Mouse (Mus musculus) layer of hippocampus, adult 18-20 months (tissue): ENCODE measurements around the gene Evi2b. TPM values are rescaled to one million over a fixed set of nuclear protein-coding genes. Genes with fewer than 3 reads are reported as not detected.
A peak's percentile ranks its signal among the peaks of the same experiment; 100 is the strongest.

Experiments used
- DNase-seq, 2 experiments: peaks; one replicate each; pipeline ENCODE4 v3.0.0; 2022; ENCODE audit warnings: low spot score in 2 of 2
- total RNA-seq, 2 experiments: library from RNA; stranded (reverse); gene quantifications; 2 replicates each; pipeline ENCODE4 v1.2.3; 2021

Gene Evi2b
- total RNA-seq, 2 experiments from 2014 or later, result 0.41 to 0.54 TPM

DNA sequence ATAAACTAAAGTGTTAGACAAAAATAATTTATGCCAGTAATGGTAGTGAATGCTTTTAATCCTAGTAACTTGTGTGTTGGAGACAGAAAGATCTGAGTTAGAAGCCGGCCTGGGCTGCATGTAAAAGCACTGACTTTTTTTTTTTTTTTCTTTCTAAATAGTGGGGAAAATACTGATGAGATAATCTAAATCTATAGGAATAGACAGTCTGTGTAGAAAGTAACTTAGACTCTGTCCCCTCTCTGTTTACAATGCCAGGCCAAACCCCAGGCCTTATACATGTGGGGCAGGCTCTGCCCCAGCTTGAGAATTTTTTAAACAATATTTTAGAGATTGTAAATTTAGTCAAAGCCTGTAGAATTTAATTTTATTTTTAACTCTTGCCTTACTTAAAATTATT lies 618 bp downstream of the Evi2b start:
- no peak for DNase-seq

DNA sequence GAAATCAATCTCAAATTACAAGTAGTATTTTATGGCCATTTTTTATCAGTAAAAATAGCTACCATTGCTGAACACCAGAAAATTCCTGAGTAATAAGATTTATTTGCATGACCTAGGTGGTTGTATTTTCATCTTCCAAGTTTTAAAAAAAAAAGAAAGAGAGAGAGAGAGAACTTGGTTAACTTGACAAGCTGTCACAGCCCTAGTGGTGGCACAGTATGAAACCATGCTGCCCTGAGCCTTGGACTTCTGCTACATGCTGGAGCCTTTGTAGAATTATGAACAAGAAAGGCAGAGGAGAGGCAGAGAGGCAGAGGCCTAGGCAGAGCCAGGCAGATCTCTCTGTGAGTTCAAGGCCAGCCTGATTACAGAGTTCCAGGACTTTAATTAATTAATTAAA lies 1.6 kb downstream of the Evi2b start:
- no peak for DNase-seq

DNA sequence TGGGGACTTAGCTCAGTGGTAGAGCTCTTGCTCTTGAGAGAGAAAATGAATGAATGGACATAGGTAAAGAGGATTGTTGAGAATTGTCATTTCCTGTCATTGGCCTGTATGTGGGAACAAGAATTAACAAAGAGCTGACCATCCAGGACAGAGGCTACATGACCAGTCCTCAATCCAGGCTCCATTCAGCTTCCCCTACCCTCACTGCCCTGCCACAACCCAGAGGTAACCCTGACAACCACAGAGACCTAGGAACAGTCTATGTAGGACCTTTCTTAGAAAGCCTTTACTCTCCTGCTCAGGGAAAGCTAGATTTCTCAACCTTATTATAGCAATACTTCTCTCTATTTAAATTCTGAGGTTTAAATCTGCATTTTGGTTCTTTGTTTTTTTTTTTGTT lies 2.8 kb downstream of the Evi2b start:
- DNase-seq, result no peak

DNA sequence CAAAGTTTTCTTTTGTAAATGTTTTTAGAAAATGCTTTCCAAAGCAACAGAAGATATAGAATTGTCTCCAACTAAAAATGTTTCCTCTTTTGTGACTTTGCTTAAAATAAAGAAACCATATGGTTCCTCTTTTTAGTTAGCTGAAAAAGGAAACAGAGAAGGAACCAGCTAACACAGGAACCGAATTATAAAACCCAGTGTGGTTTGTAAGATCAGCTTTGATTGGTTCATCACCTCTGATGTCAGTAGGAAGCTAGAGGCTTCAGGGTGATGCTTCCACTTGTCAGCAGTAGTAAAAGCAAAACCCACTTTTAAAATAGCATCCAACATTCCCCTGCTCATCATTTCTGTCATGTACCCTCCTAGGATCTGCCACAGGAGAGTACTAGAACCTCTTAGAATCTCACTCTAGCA lies 3.7 kb downstream of the Evi2b start:
- peak in 1 of 2 experiments; percentile 53 for DNase-seq

DNA sequence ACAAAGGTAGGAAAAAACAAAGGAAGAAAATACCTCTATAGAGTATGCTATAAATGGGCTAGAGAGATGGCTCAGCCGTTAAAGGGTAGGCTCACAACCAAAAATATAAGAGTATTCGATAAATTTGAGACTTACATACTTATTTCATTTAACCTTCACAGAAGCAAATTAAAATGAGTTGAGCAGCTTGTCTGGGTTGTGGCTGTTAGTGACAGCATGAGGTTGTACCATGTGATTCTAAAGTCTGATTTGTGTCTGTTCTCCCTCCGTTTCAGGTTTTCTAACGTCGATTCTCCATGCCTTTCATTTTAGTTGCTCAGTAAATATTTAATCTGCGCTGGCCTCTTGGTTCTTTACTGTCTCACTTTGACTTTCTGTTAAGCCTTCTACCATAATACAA lies 4.3 kb downstream of the Evi2b start:
- no peak for DNase-seq

DNA sequence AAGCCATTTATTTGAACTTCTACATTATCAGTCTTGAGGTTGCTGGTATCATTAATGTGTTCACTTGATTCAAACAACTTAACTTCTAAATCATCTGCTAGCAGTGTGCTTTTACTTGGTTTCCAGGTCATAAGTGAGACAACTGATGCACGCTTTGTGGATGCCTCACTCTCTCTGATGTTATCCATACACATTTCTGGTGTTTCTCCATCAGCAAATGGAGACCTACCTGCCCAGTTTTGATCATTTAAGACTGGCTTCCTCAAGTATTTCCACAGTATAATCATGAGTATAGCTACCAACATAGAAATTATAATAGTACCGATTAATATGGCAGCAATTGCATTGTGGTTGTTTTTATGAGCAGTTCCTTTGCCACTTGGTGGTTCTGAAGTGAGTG lies 7.8 kb downstream of the Evi2b start:
- no peak for DNase-seq

DNA sequence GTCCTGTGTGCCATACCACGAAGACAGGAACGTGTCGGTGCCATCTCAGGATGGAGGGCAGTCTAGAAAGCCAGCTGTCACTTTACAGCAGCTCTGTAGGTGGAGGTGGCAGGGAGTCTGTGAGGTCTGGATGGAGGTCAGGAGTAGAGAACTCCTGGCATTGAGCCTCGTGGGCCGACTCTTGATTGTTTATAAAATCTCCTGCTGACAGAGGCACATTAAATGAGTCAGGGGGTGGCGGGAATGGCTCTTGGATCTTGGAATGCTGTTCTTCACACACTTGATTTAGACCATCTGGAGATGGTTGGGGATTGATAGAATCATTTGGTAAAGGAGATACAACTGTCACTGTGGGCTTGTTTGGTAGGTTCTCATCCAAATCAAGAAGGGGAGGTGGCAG lies 8.2 kb downstream of the Evi2b start:
- DNase-seq, result no peak

DNA sequence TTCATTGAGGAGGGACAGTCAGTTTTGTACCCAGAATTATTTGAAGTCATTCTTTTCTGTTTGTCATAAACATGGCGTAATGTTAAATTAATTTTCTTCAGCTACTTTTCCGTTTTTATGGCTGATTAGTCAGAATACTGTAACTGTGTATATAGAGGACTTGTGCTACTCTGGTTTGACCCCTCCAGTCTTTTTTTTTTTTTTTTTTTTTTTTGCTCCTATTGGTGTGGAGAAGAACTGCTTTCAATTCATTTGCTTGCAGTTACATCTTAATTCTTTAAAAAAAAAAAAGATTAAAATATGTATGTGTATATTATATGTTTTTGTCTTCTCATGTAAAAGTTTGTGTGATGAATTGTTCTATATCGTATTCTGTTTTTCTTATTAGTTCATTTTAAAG lies 11.6 kb downstream of the Evi2b start:
- DNase-seq, result no peak

DNA sequence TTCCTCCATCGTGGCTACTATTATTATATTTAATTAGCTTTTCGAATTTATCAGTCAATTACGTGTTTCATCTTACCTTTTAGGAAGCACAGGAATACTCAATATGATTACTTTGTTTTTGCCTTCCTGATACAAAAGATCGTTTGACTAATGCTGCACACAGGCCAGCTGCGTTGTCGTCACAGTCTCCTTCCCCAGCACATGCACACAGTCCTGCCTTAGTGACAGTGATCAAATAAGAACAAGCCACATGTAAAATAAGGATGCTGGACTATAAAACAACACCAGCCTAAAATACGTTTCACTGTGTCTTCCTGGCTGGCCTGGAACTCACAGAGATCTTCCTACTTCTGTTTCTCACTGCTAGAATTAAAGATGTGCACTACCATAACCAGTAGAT lies 19.1 kb downstream of the Evi2b start:
- no peak for DNase-seq

DNA sequence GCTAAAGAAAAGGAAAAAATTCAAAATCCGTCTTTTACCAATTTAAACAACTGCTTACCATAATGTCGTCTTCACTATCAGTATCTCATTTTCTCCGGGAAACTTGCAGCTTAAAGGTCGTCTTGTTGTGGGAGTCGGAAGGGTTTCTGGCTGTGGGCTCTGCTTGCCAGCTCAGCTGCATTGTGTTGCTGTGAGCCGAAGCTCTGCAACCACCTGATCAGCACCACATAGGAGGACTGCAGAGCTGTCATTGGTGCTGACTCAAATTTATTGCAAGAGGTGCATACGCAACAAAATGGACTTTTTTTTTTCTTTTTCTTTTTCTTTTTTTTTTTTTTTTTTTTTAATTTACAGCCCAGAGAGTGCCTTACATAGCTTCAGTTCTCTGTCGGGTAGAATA lies 19.7 kb downstream of the Evi2b start, which contains the start of gene Omg:
Gene Omg (minus strand): TSS at position 240 of the 400 bp plus-strand sequence.
- DNase-seq, result peak; percentile 64 to 80

DNA sequence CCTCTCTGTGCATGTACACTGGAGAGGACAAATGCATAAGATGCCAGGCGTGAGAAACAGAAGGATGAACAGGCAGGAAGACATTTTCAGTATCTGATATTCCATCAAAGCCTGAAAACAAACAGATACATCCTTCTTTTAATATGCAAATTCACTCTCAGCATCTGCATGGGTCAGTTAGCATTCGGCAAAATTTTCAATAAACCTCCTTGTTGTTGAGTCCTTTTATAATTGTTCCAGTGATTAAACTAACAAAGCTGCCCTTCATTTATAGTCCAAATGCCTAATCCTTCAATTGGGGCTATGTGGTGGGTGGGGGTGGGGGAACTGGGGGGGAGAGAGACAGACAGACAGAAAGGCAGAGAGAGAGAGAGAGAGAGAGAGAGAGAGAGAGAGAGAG lies 20.6 kb downstream of the Evi2b start:
- DNase-seq, result peak in 1 of 2 experiments; percentile 50

DNA sequence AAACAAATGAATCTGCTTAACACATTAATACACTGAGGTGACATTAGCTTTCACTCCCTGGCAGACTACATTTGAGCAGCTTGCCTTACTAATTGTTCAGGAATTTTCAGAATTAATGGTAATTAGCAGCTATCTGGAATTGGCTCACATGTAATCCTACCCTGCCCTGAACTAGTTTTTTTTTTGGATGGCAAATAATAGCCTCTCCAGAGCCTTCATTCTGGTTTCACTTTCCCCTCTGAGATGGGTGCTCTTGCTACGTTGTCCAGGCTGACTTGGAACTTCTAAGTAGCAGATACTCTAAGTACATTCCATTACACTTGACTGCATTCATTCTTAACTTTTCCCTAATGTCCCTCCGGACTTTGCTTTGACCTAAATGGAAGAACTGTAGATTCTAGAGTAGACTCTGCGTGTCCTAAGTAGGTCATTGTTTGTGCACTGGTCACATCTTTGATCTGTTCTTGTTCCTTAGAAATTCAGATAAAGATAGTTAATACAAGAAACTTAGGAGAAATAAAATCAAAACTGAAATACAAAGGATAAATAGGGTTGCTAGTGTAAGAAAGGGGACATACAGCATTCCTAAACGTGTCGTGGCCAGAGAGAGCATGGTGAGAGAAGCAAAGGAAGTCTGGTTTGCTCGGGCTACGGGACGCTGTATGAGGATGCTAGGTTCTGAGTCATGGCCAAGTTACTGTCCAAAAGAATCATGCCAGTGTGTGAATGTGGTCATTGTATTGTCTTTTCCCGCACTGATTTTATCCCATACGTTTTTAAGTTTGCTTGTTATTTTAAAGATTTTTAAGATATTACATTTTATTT lies 28.4 kb downstream of the Evi2b start:
- no peak for DNase-seq

DNA sequence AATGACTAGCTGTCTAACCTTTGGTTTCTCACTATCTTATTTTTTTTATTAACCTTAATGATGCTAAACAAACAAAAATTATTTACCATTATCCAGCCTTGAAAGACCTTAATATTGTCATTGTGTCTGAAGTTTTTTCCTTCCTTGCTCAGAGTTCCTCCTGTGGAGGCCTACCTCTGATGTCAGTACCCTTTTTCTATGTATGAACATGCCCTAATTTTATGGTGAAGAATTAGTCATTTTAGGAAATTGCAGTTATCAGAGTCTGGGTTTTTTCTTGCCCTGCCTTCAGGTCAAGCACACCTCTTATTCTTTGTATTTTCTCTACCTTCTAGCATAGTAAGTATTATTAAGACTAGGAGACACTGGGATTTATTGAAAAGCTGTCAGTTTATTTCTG lies 38.8 kb downstream of the Evi2b start:
- no peak for DNase-seq

DNA sequence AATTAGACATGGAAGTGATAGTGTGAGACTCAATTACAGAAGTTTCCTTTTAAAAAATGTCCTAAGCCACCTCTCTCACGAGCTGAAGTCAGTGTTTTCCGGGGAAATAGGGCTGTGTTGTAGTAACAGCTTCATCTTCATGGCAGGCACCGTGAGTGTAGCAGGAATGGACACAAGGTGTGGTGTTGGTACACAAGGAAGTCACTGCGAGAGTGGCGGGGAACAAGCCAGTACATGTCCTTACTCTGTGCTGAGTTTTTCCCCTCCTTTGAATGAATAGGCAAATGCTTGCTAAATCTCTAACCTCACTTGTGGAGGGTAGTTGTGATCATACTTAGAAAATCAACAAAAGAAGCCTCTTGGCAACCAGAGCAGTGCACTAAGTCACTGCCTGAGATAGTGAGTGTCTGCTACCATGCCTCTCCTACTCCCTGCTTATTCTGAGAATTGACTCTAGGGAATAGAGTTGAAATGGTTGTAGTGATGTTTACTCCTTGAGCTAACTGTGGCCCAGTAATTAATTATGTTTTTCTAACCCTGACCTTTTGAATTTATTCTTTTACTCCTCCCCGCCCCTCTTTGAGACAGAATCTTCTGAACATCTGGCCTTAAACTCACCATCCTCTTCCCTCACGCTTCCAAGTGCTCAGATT lies 39.6 kb downstream of the Evi2b start:
- no peak for DNase-seq

DNA sequence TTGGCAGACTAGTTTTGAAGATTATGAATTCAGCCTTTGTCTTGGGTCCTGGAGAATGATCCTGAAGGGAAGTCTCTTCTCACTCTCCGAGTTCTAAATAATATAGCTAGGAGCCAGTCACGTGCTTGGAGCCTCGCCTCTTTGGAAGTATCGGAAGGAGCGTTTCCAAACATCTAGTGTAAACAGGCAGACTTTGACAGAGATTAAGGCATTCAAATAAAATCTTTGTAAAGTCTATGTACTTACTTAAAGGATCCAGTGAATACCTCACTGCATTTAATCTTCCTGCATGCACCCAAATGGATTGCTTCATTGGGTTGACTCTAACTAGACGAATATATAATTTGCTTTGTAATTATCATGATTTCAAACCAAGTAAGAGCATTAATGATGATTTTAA lies 40.2 kb downstream of the Evi2b start:
- DNase-seq, result no peak

DNA sequence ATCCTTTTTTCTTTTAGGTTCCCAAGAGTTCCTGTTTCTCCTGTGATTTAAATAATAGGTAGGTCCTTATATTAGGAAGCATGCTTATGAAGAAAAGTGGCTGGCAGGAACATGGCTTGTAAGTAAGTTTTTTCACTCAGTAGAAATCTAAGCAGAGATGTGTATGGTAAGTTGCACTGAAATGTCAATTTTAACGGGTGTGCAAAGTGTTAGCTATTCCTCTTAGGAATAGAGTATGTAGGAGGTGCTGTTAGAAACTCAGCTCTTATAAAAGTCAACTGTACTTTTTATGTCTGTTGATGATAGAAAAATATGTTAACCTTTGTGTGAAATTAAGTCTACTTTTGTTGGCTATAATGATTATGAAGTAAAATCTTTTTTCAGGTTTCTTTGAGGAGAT lies 55.5 kb downstream of the Evi2b start:
- DNase-seq, result no peak

Other genes starting within 250 kb of the Evi2b start
- gene Gm9964, start 226.9 kb downstream of the Evi2b start, total RNA-seq, result under 1 TPM in 1 of 2 experiments, not detected in 1; 0.48 TPM
- gene Nf1, start 184.1 kb downstream of the Evi2b start, total RNA-seq, result 100 to 1,000 TPM; 112 to 116 TPM
- gene Omg, start 19.7 kb downstream of the Evi2b start, total RNA-seq, result 10 to 100 TPM; 79.7 to 86.5 TPM
- not detected for gene Evi2, start 6.8 kb upstream of the Evi2b start, total RNA-seq
- gene Evi2a, start 6.8 kb upstream of the Evi2b start, total RNA-seq, result 10 to 100 TPM; 28.7 to 29.7 TPM
- gene Rab11fip4, start 67.5 kb upstream of the Evi2b start, total RNA-seq, result 100 to 1,000 TPM; 171 to 175 TPM